Comparison of ENCODE assay signal across 35 mouse cellular contexts in genomic region chr1:172029914-172030313, GRCm38 (mm10). TPM values are rescaled to one million over a fixed set of nuclear protein-coding genes. Genes with fewer than 3 reads are reported as not detected.
DNase-seq lines count a peak whose midpoint lies in the region; ATAC-seq and TF ChIP-seq lines count a peak whose summit lies in the region.
"Had no signal": no experiment of that assay in that cellular context is flagged by ENCODE, and none has a peak within 500 bp of the region (broad histone marks: within the 10 kb centered on the region; RNA-seq: fewer than 3 reads in every experiment).

No protein-coding gene starts in this region.

- H3K36me3 ChIP-seq in midbrain, embryonic 11.5 days (ENCODE audit: control insufficient read depth, insufficient read depth, low read length), result no peaks in the 10 kb centered on the region
- H3K36me3 ChIP-seq in midbrain, embryonic 14.5 days (ENCODE audit: control insufficient read depth, insufficient read depth, low read length), result no peaks in the 10 kb centered on the region
- H3K36me3 ChIP-seq: embryonic facial prominence, embryonic 12.5 days; embryonic facial prominence, embryonic 15.5 days; hindbrain, embryonic 13.5 days had no signal

- H3K4me3 ChIP-seq in gastrocnemius, adult 2 months, result no peak overlapping the region
- no peak overlapping the region for H3K4me3 ChIP-seq in midbrain, embryonic 11.5 days (ENCODE audit: low read depth, low read length)
- H3K4me3 ChIP-seq in midbrain, embryonic 14.5 days (replicated peaks; ENCODE audit: low read depth, low read length), result no peak overlapping the region
- H3K4me3 ChIP-seq: embryonic facial prominence, embryonic 12.5 days; embryonic facial prominence, embryonic 15.5 days; hindbrain, embryonic 13.5 days had no signal

- H3K27ac ChIP-seq in gastrocnemius, adult 2 months, result peak overlapping the region; percentile 39
- H3K27ac ChIP-seq in midbrain, embryonic 11.5 days (ENCODE audit: low read depth, low read length), result no peak overlapping the region
- H3K27ac ChIP-seq in midbrain, embryonic 14.5 days (replicated peaks; ENCODE audit: low read depth, low read length), result no peak overlapping the region
- H3K27ac ChIP-seq: embryonic facial prominence, embryonic 12.5 days; embryonic facial prominence, embryonic 15.5 days; hindbrain, embryonic 13.5 days had no signal

- no peak for TF ChIP-seq CTCF in gastrocnemius, adult 2 months (IDR thresholded peaks at IDR 0.05)

- intact Hi-C loops in gastrocnemius, adult 2 months (cut with DNase I), result no loop called here
- intact Hi-C loops in gastrocnemius, postnatal 14 days (cut with DNase I; ENCODE audit: low total_unique reads), result no loop called here

- no peak for ATAC-seq in midbrain, embryonic 11.5 days (ENCODE audit: low FRiP score)
- no peak for ATAC-seq in midbrain, embryonic 14.5 days (ENCODE audit: low FRiP score, low TSS enrichment)
- ATAC-seq: CD4-positive, CD25-positive, alpha-beta regulatory T cell, adult 4 months; forebrain, embryonic 14.5 days; forebrain, postnatal 0 days; hindbrain, embryonic 16.5 days; inflammation-experienced regulatory T-cells, adult 6 months; intestine, embryonic 16.5 days; Patski had no signal

- H3K27me3 ChIP-seq in midbrain, embryonic 11.5 days (ENCODE audit: control insufficient read depth, insufficient read depth, low read length), result no peaks in the 10 kb centered on the region
- no peaks in the 10 kb centered on the region for H3K27me3 ChIP-seq in midbrain, embryonic 14.5 days (ENCODE audit: control insufficient read depth, insufficient read depth, low read length)
- H3K27me3 ChIP-seq: embryonic facial prominence, embryonic 12.5 days; embryonic facial prominence, embryonic 15.5 days; hindbrain, embryonic 13.5 days had no signal

- no peak overlapping the region for H3K4me2 ChIP-seq in midbrain, embryonic 11.5 days
- no peak overlapping the region for H3K4me2 ChIP-seq in midbrain, embryonic 14.5 days (ENCODE audit: low read length)
- H3K4me2 ChIP-seq: embryonic facial prominence, embryonic 12.5 days; embryonic facial prominence, embryonic 15.5 days; heart, embryonic 11.5 days; hindbrain, embryonic 13.5 days had no signal

- DNase-seq in gastrocnemius, adult 2 months, result peak; percentile 49
- no peak for DNase-seq in gastrocnemius, postnatal 10 days
- DNase-seq in midbrain, embryonic 11.5 days (ENCODE audit: low spot score, missing footprints), result peak; percentile 67
- DNase-seq in midbrain, embryonic 14.5 days, result no peak
- DNase-seq in gastrocnemius, postnatal 14 days, result peak; percentile 56
- DNase-seq in skeletal muscle tissue, adult 2 months (ENCODE audit: low read depth, low spot score), result peak; percentile 25
- DNase-seq in urinary bladder, postnatal 14 days (ENCODE audit: low spot score), result no peak
- DNase-seq in urinary bladder, adult 2 months (ENCODE audit: low spot score), result no peak
- DNase-seq: adrenal gland, postnatal 10 days; adrenal gland, postnatal 36 days; cerebellum, adult 18-20 months; cerebellum, adult 9-10 months; cerebellum, postnatal 25 days; forebrain, postnatal 0 days; kidney, adult 18-20 months had no signal

- H3K9ac ChIP-seq in midbrain, embryonic 11.5 days (ENCODE audit: low read length), result no peak overlapping the region
- H3K9ac ChIP-seq in midbrain, embryonic 14.5 days (replicated peaks; ENCODE audit: low read length), result no peak overlapping the region
- H3K9ac ChIP-seq: embryonic facial prominence, embryonic 12.5 days; embryonic facial prominence, embryonic 15.5 days; forebrain, postnatal 0 days; hindbrain, embryonic 13.5 days had no signal

- no peaks in the 10 kb centered on the region for H3K9me3 ChIP-seq in midbrain, embryonic 11.5 days (ENCODE audit: control insufficient read depth, low read length)
- H3K9me3 ChIP-seq in midbrain, embryonic 14.5 days (ENCODE audit: control insufficient read depth, low read length), result no peaks in the 10 kb centered on the region
- H3K9me3 ChIP-seq: embryonic facial prominence, embryonic 12.5 days; embryonic facial prominence, embryonic 15.5 days; hindbrain, embryonic 13.5 days had no signal

- peaks cover 20% of the 10 kb centered on the region for H3K4me1 ChIP-seq in midbrain, embryonic 11.5 days (ENCODE audit: control insufficient read depth, insufficient read depth, low read length)
- H3K4me1 ChIP-seq in midbrain, embryonic 14.5 days (ENCODE audit: control insufficient read depth, insufficient read depth, low read length), result peaks cover 25% of the 10 kb centered on the region

- WGBS in midbrain, embryonic 11.5 days, result 90% methylated on average over 2 of the region's 2 CpGs
- WGBS in midbrain, embryonic 14.5 days, result 95% methylated on average over 2 of the region's 2 CpGs

RNA-seq across cellular contexts. Expression of gene Vangl2, which starts 1.7 kb away (rescaled TPM):
- total RNA-seq in gastrocnemius, adult 2 months (2021), result under 1 TPM; 0.47 to 0.54 TPM
- total RNA-seq in gastrocnemius, postnatal 10 days (2021), result 1 to 10 TPM; 5.2 to 7.0 TPM
- 49.3 and 52.9 TPM in 2 replicates for polyA plus RNA-seq in midbrain, embryonic 11.5 days (2014; fragmentation: Nextera tagmentation; extraction: Ambion mirVana)
- polyA plus RNA-seq in midbrain, embryonic 14.5 days (2014; fragmentation: Nextera tagmentation; extraction: Ambion mirVana), result 52.7 and 57.3 TPM in 2 replicates
- 1 to 10 TPM; 1.9 to 2.6 TPM for total RNA-seq in gastrocnemius, postnatal 14 days (2021)
- polyA plus RNA-seq in urinary bladder, adult 2 months (2012; rRNA removed), result 3.7 and 6.4 TPM in 2 replicates

RNA-seq across cellular contexts. Expression of gene Nhlh1, which starts 27.5 kb away (rescaled TPM):
- total RNA-seq in gastrocnemius, adult 2 months (2021), result not detected
- total RNA-seq in gastrocnemius, postnatal 10 days (2021), result not detected
- polyA plus RNA-seq in midbrain, embryonic 11.5 days (2014; fragmentation: Nextera tagmentation; extraction: Ambion mirVana), result 10.7 and 11.0 TPM in 2 replicates
- 3.6 and 5.5 TPM in 2 replicates for polyA plus RNA-seq in midbrain, embryonic 14.5 days (2014; fragmentation: Nextera tagmentation; extraction: Ambion mirVana)
- total RNA-seq in gastrocnemius, postnatal 14 days (2021), result not detected
- polyA plus RNA-seq in urinary bladder, adult 2 months (2012; rRNA removed), result not detected in 2 replicates
- total RNA-seq: adrenal gland, adult 18-20 months; adrenal gland, postnatal 36 days; common myeloid progenitor, adult 5-6 weeks; heart, adult 8-10 months; heart, postnatal 25 days; hematopoietic stem cell, adult 5-6 weeks; MEL had no signal
- polyA plus RNA-seq: C2C12; CD4-positive, CD25-positive, alpha-beta regulatory T cell, adult 4 months; gonadal fat pad, adult 2 months; heart, embryonic 11.5 days; heart, embryonic 14.5 days; heart, postnatal 0 days; inflammation-experienced regulatory T-cells, adult 6 months; Patski had no signal

RNA-seq across cellular contexts. Expression of gene Copa, which starts 52.4 kb away (rescaled TPM):
- total RNA-seq in gastrocnemius, adult 2 months (2021), result 10 to 100 TPM; 88.3 to 90.9 TPM
- total RNA-seq in gastrocnemius, postnatal 10 days (2021), result 100 to 1,000 TPM in 1 of 2 experiments, 10 to 100 TPM in 1; 97.9 to 117 TPM
- polyA plus RNA-seq in midbrain, embryonic 11.5 days (2014; fragmentation: Nextera tagmentation; extraction: Ambion mirVana), result 178 and 194 TPM in 2 replicates
- 96.5 and 188 TPM in 2 replicates for polyA plus RNA-seq in midbrain, embryonic 14.5 days (2014; fragmentation: Nextera tagmentation; extraction: Ambion mirVana)
- 10 to 100 TPM; 80.8 to 80.9 TPM for total RNA-seq in gastrocnemius, postnatal 14 days (2021)
- polyA plus RNA-seq in urinary bladder, adult 2 months (2012; rRNA removed), result 84.9 and 135 TPM in 2 replicates

RNA-seq across cellular contexts. Expression of gene Ncstn, which starts 52.7 kb away (rescaled TPM):
- total RNA-seq in gastrocnemius, adult 2 months (2021), result 10 to 100 TPM; 27.1 to 31.9 TPM
- 10 to 100 TPM; 43.2 to 47.5 TPM for total RNA-seq in gastrocnemius, postnatal 10 days (2021)
- 107 and 108 TPM in 2 replicates for polyA plus RNA-seq in midbrain, embryonic 11.5 days (2014; fragmentation: Nextera tagmentation; extraction: Ambion mirVana)
- 97.7 and 117 TPM in 2 replicates for polyA plus RNA-seq in midbrain, embryonic 14.5 days (2014; fragmentation: Nextera tagmentation; extraction: Ambion mirVana)
- total RNA-seq in gastrocnemius, postnatal 14 days (2021), result 10 to 100 TPM; 33.6 to 34.5 TPM
- 94.8 and 100.0 TPM in 2 replicates for polyA plus RNA-seq in urinary bladder, adult 2 months (2012; rRNA removed)

Comparison
In these comparisons a context has a peak if more than half of its experiments do, and no peak if none do; other contexts are left out.
1. DNase-seq: peak in gastrocnemius, adult 2 months (single experiment), midbrain, embryonic 11.5 days (single experiment), gastrocnemius, postnatal 14 days (single experiment) and skeletal muscle tissue, adult 2 months (single experiment); none in gastrocnemius, postnatal 10 days (single experiment), midbrain, embryonic 14.5 days (single experiment), urinary bladder, postnatal 14 days (single experiment) and urinary bladder, adult 2 months (single experiment).